Mouse (Mus musculus) forelimb bud, embryonic 11.5 days (tissue): ENCODE measurements around the gene Arhgap35.
A peak's percentile ranks its signal among the peaks of the same experiment; 100 is the strongest.

ENCODE experiments used
- DNase-seq: peaks from one replicate; pipeline ENCODE4 v3.0.0-alpha.2; 2012; ENCODE audit warnings: low read depth, low spot score

Arhgap35 gene

GRCm38 (mm10) chr7:16524308-16524707 lies 90.5 kb downstream of the Arhgap35 start:
- no peak for DNase-seq

DNA sequence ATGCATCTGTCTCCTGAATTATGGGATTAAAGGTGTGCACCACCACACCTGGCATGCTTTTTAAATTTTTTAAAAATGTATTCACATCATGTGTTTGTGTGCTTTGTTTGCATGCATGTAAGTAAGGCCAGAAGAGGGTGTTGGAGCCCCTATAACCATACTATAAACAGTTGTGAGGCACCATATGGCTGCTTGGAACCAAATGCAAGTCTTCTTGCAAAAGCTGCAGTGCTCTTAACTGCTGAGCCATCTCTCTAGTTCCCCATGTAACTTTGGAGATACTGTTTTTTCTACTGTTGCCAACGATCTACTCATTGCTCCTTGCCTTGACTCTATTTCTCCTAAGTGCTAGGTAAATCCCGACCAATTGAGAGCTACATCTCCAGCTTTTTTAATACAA lies 95.5 kb downstream of the Arhgap35 start:
- no peak for DNase-seq

GRCm38 (mm10) chr7:16517198-16517597 lies 97.6 kb downstream of the Arhgap35 start:
- no peak for DNase-seq

GRCm38 (mm10) chr7:16507284-16507683 lies 107.5 kb downstream of the Arhgap35 start:
- peak; percentile 40 for DNase-seq

DNA sequence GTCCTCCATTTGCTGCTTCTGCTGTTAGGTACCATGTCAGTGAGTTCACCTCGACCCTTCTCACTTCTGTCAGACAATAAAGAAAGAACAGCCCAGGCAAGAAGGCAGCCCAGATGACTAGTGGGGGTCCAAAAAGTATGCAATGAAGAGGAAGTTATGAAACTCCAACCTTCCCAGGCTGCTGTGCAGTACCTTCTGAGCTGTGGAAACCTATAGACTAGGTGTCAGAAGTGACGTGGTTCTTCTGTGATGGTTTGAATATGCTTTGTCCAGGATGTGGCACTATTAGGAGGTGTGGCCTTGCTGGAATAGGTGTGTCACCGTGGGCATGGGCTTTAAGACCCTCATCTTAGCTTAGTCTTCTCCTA lies 109.6 kb downstream of the Arhgap35 start:
- no peak for DNase-seq

GRCm38 (mm10) chr7:16504573-16505225 lies 110.1 kb downstream of the Arhgap35 start:
- no peak for DNase-seq

DNA sequence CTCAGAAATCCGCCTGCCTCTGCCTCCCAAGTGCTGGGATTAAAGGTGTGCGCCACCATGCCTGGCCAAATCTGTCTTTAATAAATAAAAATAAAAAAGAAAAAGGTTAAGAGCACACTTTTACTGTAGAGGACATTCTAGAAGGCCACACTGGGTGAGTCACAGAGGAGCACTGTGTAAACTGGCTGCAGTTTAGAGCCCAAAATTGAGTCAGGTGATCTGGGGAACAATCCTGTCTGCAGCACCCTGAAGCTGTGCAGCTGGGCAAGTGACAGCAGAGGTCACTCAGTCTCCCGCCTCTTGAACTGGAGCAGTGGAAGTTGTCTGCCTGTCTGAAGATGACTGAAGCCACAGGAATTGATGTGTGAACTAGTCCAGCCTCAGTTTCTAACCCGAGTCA lies 113.2 kb downstream of the Arhgap35 start:
- DNase-seq: no peak

DNA sequence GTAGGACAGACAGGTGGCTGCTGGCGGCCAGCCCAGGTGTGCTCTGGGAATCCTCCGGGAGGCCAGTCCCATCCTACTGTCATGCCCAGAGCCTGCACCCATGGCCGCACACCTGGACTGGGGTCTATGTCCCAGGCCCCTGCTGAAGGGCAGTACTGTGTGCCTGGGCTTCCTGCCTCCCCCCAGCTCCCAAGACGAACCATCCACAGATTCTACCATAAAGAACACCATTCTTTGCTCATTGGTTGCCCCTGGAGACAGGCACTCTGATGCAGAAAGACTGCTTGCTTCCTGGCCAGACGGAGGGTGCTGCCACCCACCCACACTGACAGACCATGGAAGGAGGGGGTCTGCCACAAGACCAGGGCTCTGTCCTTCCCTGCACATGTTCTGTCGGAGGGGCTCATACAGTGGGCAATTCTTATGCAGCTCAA lies 115.1 kb downstream of the Arhgap35 start:
- no peak for DNase-seq

DNA sequence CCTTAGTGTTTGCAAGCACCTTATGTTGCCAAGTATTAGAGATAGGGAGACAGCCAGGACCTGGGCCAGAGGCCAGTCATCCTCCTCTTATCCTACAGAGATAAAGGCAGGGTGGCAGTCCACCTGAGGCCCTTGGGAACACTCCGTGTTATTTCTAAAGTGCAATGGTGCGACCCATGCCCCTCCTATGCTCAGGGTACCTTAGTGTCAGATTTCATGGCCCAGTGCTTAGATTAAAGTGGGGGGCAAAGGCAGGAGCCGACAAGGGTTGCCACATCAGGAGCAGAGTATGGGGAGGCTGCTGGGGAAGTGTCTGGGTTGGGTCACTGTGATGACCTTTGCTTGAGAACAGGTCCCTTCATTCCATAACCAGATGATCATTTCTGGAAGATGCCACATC lies 118.5 kb downstream of the Arhgap35 start:
- no peak for DNase-seq

DNA sequence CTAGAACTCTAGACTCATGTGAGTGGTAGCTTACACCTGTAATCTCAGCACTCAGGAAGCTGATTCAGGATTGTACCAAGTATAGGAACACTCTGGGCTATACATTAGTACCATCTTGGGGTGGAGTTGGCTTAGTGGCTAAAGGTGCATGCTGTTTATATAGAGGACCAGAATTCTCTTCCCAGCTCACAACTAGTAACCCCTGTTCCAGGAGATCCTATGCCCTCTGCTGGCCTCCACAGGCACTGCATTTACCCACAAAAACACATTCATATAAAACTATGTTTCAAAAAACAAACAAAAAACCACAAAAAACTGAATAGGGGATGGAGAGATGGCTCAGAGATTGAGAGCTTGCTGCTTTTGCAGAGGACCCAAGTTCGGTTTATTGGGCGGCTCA lies 121.4 kb downstream of the Arhgap35 start:
- DNase-seq: peak; percentile 46

DNA sequence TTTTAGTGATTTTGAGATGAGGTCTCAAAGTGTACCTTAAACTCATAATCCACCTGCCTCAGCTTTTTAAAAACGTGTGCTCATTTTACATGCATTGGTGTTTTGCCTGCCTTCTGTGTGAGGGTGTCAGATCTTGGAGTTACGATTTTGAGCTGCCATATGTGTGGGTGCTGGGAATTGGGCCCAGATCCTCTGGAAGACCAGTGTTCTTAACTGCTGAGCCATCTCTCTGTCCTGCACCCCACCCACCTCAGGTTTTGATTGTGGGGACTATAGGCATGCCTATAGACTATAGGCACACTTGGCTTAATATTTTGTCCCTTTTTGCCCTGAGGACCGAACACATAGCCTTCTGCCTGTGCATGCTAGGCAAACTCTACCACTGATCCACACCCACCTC lies 122.6 kb downstream of the Arhgap35 start:
- DNase-seq: no peak

DNA sequence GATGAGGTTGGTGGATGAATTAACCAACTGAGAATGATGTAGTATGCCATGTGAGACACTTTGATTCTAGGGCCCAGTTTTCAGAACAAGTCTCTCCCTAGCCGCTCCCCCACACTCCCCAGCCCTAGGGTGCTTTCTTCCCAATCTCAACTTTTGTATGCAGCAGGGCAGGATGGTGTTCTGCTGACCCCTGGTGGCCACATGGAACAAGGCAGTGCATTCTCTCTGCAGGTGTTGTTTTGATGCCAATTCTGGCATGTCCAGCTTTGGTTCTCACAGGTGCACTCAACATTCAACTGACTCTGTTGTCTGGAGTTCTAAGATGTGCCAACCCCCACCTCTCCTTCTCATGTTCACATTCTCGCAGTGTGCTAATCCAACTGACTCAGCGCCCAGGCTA lies 123.0 kb downstream of the Arhgap35 start:
- peak; percentile 70 for DNase-seq

- DNase-seq: no peak
These were observed 124.8 kb downstream of the Arhgap35 start for GRCm38 (mm10) chr7:16489948-16490347.

GRCm38 (mm10) chr7:16488816-16489215 lies 126.0 kb downstream of the Arhgap35 start:
- DNase-seq: no peak

GRCm38 (mm10) chr7:16477628-16478027 lies 137.2 kb downstream of the Arhgap35 start, which contains the start of gene Npas1:
Gene Npas1, minus strand, starts transcription at chr7:16477728.
- no peak for DNase-seq

GRCm38 (mm10) chr7:16476600-16476989 lies 138.2 kb downstream of the Arhgap35 start:
- DNase-seq: no peak

DNA sequence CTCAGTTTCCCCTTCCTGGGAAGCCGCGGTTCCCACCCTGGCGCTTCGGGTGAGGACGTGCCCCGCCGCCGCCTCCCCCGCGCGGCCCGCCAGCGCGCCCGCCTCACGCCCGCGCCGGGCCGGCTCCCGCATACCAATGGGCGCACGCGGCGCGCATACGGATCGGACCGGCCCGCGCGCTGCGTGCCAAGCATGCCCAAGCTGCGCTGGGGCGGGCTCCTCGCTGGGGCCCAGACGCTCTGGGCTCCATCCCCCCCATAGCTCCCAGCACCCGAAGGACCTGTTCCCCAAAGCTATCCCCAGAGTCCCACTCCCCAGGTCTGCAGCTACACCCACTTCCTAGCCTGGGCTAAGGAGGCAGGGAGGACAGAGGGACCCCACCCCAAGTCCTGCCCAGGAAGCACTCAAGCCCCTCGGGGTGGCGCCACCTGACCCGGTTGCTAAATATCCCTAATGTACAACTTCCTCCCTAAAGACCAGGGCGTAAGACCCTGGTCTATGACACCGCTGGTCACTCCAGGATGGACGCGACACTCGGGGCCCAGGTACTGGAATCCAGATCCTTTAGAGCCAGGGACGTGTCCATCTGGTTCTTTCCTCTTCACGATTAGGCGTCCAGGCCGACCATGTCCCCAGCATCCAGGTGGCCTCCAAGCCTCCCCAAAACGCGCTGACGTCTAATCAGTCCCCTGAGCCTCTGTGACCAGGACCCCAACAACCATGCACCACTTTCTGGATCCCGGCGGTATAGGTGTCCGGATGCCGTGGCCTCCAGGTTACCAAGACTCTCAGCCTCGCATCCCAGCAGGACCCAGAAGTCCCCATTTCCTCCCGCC lies 138.8 kb downstream of the Arhgap35 start:
- no peak for DNase-seq

GRCm38 (mm10) chr7:16475321-16475720 lies 139.5 kb downstream of the Arhgap35 start:
- no peak for DNase-seq

DNA sequence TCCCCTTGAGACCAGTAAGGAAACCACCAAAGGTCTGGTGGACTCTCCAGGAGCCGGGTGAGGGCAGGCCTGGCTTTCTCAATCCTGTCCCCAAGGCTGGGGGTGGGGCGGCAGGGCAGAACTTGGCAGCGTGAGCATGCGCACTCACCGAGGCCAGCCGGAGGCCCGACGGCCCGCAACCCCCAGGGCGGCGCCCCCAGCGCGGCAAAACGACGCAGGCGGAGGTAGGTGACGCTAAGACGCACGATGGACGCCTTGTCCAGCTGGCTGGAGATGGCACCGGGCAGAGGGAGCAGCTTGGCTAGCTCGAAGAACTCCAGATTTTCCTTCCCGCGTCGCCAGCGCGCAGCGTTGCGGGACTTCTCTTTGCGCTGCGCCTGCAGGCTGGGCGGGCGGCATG lies 140.3 kb downstream of the Arhgap35 start:
- DNase-seq: no peak

GRCm38 (mm10) chr7:16473847-16474246 lies 140.9 kb downstream of the Arhgap35 start:
- no peak for DNase-seq

GRCm38 (mm10) chr7:16472116-16472709 lies 142.6 kb downstream of the Arhgap35 start:
- no peak for DNase-seq

- DNase-seq: peak; percentile 29
These were observed 143.2 kb downstream of the Arhgap35 start for GRCm38 (mm10) chr7:16471549-16471948.

DNA sequence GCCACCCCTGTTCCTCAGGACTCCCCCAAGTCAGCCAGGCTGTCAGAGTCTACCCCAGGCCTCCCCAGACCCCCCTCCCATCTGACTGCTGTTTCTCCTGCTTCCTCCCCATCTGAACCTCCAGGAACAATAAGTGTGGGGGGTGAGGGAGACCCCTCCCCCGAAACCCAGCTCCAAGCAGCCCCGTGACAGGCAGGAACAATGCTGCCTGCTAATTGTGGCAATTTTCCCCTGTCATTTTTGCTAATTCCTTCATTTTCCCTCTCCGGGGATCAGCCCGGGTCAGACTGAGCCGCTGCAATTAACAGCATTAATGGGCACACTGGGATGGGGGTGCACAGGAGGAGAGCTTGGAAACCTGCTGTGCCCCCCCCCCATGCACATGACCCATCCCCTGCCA lies 146.7 kb downstream of the Arhgap35 start:
- no peak for DNase-seq
